Mouse (Mus musculus) MEL-GATA-1-ER (cell line): ENCODE data around the gene Epb41l3.

Experiments used
- DNase-seq: peaks from one replicate; pipeline ENCODE4 v3.0.0-alpha.2; 2012; ENCODE audit warnings: low read depth; ENCODE audit errors: extremely low read depth

Epb41l3 gene

DNA sequence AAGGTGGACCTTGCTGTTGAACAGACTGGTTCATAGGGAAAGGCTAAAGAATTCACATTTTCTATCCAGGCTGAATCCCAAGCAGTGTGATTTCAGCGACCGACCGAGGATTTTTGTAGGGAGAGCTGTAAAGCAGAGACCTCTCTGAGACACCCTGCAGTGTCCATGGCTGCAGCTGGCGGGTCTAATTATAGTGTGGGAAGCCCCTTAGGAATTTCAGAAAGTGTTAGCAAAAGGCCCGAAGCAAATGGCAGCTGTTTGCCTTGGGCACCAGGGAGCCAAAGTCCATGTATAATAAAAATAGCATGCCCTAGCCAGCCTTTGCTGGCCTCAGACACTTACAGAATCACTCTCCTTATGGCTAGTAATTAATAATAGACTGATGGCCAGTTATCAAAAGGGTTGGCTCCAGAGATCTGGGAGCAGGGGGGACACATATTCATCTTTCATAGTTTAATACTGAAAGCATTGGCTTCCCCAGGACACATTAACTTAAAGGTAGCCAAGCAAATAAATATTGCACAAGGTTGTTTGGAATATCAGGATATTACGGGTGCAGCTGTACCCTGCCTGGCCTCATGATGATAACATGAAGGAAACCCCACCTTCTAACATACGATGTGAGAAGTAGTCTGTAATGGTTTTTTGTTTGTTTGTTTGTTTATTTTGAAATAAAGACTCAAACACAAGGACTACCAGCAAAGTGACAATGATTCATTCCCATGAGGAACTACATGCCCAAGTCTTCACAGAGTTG is 106.3 kb downstream of the Epb41l3 start:
- no peak for DNase-seq

DNA sequence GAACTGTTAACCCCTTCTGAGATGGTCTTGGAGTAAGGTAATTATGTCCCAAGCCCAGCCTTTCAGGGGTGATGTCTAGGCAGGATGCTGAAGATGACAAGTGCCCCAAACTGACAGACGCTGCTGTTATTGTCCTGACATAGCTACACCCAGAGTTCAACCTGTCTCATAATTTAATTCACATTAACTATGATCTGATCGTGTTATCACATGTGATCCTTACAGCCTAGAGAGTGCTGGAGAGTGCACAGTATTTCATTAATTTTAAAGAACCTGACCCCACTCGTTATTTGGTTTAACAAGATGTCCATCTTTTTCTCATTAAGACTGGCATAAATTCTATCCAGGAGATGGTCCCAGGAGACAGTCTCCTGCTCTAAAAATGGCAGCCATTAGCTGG is 112.3 kb downstream of the Epb41l3 start:
- DNase-seq: no peak

DNA sequence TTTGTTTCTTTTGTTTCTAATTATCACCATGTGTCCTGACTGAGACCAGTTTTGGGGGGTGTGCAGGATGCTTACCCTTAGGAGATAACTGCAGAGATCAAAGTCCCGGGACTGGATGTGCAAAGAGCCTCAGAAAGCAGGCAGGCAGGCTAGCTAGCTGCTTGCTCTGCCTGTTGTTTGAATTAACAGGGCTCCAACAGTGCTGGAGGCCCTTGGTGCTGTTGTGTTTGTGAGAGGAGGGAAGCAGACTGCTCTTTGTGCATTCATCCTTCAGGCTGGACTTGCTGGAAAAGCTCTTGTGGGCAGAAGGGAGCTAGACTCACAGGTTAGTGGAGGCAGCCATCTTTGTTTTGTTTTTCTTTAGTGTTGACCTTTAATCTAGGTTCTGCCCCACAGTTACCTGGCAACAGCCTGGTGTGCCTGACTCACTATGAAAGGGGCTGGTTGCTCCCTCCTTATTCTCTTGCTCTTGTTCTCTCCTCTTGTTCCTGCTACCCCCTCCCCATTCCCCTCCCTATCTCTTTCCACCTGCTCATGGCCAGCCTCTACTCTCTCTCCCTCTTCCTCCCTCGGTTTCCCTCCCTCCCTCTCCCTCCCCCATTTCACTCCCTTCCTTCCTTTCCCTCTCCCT is 117.5 kb downstream of the Epb41l3 start:
- no peak for DNase-seq

DNA sequence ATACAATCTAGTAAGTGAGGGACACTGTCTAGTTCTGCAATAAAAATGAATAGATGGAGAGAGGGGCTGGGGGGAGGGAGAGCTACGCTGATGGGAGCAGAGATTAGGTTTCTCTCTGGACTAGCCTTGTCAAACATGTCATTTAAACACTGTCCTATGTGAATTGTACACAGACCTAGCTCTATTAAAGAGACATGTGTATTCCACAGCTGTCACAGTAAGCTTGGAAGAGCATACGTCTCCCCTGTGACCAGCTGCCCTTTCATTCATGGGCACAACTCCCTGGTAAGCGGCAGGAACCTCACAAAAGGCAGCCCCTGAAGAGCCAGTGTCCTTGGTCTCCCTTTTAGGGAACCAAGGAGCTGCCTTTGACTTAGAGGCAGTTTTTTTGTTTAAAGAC is 119.1 kb downstream of the Epb41l3 start:
- DNase-seq: no peak

DNA sequence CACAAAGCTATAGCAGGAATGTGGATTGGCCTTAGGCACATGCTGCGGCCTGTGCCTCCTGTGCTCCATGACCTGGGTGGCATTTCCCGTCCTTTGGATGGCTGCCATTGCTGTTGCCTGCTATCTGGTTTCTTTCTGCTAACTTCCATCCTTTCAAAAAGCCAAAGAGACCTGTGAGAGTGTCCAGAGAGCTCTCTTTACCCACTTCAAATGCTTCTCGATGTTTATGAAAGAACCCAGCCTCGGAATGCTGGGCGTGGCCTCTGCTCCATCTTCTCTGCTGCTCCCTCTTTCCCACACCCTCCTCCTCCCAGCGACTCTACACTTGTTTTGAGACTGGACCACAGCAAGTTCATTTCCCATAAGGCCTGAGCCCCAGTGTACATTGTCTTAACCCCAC is 120.3 kb downstream of the Epb41l3 start:
- DNase-seq: no peak

DNA sequence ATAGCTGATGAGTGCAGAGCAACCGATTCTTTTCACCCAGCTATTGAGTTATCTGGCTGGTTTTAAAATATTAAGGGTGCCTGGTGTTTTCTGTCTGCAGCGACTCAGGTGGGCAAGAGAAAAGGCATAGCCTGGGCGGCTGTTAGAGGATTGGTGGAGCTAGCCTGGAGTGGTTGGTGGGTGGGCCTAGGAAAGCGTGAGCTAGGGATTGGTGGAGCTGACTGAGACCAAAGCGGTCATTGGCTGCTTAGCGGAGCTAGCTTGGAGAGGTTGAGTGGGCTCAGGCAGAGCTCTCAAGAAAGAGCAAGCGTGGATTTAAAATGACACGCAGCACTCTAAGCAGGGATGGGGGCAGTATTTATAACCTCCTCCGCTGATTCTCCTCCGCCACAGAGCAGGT is 121.2 kb downstream of the Epb41l3 start:
- no peak for DNase-seq

DNA sequence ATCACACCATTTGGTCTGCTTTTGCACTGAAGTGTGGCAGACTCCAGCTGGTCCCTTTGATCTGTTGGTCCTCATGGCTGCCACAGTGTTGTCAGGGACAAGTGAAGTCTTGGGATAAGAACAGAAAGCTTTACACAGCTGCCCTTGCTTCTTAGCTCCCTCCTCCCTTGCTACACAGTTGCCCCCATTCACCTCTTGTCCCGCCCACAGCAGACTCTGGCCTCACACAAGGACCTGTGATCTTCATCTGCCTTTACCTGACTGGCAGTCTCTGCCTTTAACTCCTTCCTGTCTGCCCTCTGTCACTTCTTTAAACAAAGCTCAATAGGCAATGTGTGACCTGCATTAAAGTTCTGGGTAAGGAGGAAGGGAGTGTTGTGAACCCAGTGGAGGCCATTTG is 123.3 kb downstream of the Epb41l3 start:
- DNase-seq: no peak

DNA sequence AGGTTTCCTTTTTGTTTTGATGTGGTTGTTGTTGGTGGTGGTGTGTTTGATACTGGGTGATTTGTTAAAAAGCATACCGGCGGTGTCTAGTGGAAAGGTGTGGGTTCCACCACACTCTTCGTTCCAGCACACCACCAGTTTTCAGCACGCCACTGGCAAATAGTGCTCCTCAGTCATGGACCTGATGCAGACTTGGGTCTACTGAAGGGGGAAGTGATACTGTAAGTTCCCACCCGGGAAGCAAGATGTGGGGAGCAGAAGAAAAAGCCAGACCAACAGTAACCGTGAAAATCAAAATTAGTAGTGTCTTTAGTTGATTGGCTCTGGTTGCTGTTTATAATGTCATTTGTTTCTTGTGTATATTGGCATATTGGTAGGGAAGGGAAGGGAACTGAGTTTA is 124.3 kb downstream of the Epb41l3 start:
- DNase-seq: no peak

DNA sequence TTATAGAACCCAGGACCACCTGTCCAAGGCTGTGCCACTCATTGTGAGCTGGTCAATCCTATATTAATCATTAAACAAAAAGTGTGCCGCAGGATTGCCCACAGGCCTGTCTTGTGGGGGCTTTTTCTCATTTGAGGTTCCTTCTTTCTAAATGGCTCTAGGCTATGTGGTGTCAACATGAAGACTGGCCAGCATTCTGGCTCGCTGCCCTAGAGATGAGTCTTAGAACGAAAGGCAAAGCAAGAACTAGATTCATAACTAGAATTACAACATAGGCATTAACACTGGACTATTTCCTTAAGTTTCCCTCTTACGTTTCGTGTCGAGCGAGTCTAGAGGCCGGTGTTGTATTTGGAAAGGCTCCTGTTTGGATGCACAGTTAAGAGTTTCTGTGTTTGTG is 125.5 kb downstream of the Epb41l3 start:
- no peak for DNase-seq

DNA sequence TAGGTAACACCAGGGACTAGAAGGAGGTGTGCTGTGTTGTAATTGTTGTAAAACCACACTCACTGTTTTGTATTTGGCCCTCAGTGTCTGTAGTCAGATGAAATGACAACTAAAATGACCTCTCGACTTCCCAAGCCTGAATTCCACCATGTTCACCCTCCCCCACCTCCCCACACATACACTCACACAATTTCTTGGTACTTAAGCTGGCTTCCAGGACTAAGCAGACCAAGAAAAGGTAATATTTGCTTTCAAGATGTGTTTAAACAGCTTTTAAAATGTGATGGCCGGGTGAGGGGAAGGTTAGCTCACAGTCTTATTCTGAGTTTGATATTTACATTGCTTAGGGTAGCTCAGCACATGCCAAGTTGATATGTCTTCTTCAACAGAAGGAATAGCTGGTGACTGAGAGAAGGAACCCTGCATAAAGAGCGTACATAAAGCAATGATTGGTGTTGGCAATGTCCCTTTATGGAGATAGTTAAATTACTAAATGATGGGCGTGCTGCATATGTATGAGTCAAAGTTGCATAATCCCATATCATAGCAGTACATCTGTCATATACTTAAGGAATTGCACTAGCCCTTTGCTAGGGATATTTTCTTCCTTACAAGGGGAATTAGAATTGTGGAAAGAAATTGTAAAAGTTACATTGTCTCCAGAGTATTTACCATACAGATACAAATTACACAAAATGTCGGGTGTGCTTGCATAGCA is 130.0 kb downstream of the Epb41l3 start:
- no peak for DNase-seq

DNA sequence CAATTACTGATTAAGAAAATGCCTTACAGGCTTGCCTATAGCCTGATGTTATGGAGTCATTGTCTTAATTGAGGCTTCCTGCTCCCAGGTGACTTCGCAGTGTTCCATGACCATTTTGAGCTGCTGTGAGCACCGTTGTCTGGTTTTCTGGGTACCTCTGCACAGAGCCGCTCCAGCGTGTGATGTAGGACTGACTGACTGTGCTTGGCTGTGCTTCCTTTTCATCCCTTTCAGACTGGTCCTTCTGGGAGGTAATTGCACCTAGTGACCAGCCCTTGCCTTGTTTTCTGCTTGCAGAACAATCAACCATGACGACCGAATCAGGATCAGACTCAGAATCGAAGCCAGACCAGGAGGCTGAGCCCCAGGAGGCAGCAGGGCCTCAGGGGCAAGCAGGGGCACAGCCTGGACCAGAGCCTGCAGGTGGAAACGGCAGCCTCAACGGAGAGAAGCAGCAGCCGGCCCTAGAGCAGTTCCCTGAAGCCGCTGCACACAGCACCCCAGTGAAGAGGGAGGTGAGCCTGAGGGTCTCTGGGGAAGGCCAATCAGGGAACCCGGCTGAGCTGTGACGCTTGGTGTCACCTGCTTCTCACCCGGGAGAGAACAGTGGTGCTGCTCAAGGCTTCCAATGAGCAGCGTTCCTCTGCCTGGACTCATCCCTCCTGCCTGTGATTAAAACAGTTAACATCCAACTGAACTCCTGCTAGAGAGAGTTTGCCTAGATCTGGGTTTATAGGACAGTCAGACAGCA is 132.3 kb downstream of the Epb41l3 start:
- DNase-seq: no peak

DNA sequence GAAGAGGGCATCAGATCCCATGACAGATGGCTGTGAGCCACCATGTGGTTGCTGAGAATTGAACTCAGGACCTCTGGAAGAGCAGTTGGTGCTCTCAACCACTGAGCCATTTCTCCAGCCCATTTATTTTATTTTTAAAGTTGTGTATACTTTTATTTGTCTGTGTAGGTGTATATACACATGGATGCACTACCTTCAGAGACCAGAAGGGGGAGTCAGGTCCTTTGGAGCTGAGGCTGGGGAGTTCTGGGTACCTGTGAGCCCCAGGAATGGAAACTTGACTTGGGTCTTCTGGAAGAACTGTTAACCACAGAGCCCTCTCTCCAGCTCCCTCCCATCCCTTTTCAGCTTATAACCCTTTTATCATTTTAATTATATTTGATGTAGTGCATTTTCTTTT is 135.6 kb downstream of the Epb41l3 start:
- DNase-seq: no peak

DNA sequence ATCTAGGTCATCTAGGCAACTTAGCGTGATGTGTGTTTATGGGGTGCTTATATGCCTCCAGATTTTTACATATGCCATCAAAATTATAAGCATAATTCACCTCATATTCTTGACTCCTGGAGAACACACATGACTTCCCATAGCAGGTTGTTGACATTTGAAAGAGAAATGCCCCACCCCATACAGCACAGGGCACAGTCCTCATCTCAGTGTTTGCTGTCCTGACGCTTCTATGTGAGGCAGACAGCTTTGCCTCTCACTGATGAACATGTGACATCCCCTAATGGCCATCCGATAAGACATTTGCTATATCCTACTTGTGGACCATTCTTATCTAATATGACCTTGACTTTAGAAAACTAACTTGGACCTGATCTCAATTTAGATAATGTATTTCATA is 140.6 kb downstream of the Epb41l3 start:
- DNase-seq: no peak

DNA sequence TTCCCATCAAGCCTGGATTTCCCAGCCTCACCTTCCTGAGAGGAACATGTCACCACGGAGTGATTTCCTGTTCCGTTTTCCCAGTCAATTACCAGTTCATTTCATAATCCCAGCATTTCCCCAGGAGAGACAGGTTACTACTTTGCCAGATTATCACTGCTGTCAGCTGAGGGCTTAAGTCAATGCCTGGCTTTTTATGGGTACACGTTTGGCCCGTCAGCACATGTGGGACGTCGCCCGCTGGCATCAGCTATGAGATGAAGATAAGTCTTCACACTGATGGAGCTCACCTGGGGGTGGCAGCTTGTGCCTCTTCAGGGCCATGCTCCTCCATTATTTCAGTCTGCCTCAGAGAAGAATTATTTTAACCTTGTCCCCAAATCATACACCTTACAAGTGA is 145.4 kb downstream of the Epb41l3 start:
- no peak for DNase-seq

DNA sequence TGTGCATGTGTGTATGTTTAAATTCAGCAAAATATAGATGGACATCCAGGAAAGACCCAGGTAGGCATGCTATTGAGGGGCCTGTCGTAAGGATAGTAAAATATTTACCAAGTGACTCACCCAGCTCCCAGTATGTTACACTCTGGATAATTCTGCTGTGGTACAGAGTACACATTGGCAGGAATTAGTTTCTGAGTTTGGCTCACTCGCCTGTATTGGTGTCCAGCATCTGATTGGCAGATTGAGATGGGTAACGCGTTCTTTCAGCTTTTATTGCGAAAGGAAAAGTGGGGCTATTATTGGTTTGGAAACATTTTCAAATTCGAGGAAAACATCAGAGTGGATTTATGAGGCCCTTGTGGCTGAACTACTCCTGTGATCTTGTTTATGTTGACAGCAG is 145.9 kb downstream of the Epb41l3 start:
- no peak for DNase-seq

DNA sequence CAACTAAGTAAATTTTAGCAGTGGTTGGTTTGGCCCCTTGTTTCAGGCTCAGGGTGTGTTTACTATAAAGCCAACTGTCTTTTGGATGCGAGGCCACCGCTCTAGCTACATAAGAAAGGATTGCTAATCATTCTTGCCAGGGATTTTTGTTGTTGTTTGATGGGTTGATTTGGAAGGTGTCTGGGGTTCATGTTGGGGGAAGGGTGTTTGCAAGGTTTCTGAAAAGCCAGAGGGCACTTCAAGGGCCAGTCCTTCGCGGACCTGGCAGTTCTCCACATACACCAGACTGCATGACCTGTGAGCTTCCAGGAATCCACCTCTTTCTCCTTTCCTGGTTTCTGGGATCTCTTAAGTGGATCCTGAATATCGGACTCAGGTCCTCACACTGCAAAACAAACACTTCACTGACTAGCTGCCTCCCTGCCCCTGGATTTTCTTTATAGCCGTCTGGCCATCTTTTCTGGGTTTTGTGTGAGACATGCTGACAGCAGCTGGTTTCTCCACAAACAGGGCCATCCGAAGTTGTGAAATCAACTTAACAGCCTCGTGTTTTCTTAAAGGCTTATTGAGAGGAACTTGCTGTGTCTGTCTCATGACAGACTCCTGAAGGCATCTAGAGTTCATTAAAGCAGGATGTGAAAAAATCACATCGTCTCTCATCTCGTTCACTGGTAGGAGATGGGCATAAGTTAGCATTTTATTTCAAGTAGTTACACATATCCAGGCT is 146.6 kb downstream of the Epb41l3 start:
- no peak for DNase-seq

DNA sequence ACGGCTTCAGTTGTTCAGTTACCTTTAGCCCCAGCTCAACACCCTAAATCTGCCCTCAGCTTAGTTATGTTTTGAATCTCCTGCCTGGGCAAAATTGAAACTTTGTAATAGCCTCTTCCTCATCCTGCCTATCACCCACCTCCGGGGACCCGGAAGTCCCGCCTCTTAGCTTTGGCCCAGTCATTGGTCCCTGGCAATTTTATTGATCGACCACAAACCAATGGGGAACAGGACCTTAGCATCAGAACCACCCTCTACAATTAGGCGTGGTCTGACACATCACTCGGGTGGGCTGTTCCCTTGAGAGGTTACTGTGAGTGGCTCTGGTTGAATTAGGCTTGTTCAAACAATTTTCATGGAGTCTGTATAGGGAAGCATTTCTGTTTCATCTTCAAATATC is 150.5 kb downstream of the Epb41l3 start:
- DNase-seq: no peak

DNA sequence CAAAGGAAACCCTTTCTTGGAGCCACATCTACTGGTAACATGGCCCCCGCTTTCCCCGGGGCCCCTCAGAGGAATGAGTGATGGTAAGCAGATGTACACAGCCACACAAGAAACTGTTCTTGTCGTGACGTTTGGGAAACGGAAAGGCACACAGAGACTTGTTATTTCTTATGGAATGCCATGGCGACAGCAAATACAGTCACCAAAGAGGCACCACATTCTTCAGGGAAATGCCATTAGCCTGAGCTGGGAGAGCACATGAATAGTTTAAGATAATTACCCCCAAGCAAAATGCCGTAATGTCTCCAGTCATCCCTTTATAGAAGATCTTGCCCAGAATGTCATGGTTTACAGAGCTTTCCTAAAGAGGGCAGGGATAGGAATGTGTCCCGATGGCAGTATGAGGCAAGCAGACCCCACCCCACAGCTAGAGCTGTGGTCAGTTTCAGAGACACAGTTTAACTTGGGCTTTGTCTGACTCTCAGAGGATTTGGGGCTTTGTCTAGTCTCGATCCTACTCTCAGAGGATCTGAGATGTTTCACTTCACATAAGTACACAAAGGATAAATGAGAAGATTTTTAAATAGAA is 152.0 kb downstream of the Epb41l3 start:
- DNase-seq: no peak

DNA sequence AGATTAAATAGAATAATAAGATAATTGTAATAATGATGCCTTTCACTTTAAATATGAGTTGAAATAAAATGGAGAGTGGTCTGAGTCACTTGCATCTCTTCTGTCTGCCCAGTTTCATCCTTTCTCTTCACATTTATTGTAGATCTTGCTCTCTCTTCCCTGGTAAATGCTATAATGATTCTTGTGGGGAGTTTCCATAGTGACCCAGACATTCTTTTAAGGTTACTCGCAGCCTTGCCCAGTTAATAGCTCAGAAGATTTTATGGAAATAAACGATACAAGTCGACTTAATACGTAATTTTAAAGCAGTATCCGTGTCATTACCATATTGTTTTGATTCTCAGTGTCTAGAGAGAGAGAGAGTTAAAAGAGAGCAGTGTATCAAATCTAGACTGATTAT is 154.0 kb downstream of the Epb41l3 start:
- DNase-seq: no peak

DNA sequence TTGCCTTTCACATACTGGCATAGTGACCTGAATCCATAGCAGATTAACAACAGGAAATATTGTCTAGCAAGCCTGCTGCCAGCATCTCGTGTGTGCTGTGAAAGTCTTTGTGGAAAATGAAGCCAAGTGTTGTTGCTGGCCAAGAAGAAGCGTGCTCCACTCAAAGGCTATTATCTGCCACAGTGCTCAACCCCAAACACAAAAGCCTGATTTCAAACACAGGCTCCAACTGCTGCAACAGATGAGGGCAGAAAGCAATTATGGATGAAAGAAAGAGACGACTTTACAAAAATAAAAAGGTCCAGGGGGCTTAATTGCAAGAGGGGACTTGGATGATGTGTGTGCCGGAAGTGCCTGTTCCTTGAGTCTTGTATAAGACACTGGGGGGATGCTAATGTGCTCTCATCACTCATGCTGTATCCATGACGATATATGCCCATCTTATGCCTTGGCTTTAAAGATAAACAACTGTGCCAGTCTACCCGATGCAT is 154.7 kb downstream of the Epb41l3 start:
- no peak for DNase-seq

DNA sequence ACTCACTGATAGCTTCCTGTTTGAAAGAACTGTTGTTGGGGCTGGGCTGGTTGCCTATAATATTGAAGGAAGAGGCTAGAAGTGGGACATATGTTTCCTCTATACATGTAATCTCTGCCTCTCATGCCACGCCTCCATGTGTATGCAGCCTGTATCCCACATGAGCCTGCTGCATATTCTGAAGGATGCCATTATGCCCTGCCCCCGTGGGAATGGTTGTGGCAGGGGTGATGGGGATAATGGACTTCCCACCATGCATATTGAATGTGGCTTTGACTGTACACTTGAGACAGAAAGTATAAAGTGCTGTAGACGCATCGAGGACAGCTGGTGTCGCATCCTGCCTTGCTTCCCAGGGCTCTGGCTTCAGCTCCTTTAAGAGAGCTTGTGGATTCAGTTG is 155.9 kb downstream of the Epb41l3 start:
- DNase-seq: no peak
